Mouse (Mus musculus) hindbrain, embryonic 11.5 days (tissue): ENCODE measurements around the gene Tob2. TPM values are rescaled to one million over a fixed set of nuclear protein-coding genes. Genes with fewer than 3 reads are reported as not detected.

Source experiments
- ATAC-seq: fragments of 200-750 bp; cut with Nextera tagmentation; 2 replicates; pipeline ENCODE4 v1.8.0; 2017; ENCODE audit warnings: mild to moderate bottlenecking, moderate TSS enrichment, moderate library complexity; ENCODE audit not compliant: low FRiP score
- DNase-seq: peaks from one replicate; pipeline ENCODE4 v3.0.0-alpha.2; 2015; ENCODE audit warnings: low spot score
- H3K27ac ChIP-seq: fragments of 300-500 bp; sonication (generic); 2 replicates; pipeline ENCODE4 v1.5.1; 2014; ENCODE audit warnings: mild to moderate bottlenecking, low read depth, low read length
- H3K27me3 ChIP-seq: fragments of 300-500 bp; sonication (generic); 2 replicates; pipeline ENCODE4 v1.6.1; 2014; ENCODE audit warnings: mild to moderate bottlenecking, low read length, moderate library complexity, mixed read lengths; ENCODE audit not compliant: control insufficient read depth, insufficient read depth
- H3K36me3 ChIP-seq: fragments of 300-500 bp; sonication (generic); 2 replicates; pipeline ENCODE4 v1.6.1; 2014; ENCODE audit warnings: mild to moderate bottlenecking, low read length, moderate library complexity, mixed read lengths; ENCODE audit not compliant: control insufficient read depth, insufficient read depth
- H3K4me1 ChIP-seq: fragments of 300-500 bp; sonication (generic); replicated peaks from 2 replicates; pipeline ENCODE4 v1.6.1; 2014; ENCODE audit warnings: low read length, mixed read lengths; ENCODE audit not compliant: control insufficient read depth, insufficient read depth
- H3K4me2 ChIP-seq: fragments of 300-500 bp; sonication (generic); replicated peaks from 2 replicates; pipeline ENCODE4 v1.6.1; 2014; ENCODE audit warnings: mild to moderate bottlenecking, low read depth, low read length
- H3K4me3 ChIP-seq: fragments of 300-500 bp; sonication (generic); 2 replicates; pipeline ENCODE4 v1.5.1; 2014; ENCODE audit warnings: low read depth, low read length
- H3K9ac ChIP-seq: fragments of 300-500 bp; sonication (generic); 2 replicates; pipeline ENCODE4 v1.6.1; 2014; ENCODE audit warnings: low read depth, low read length
- H3K9me3 ChIP-seq: fragments of 300-500 bp; sonication (generic); 2 replicates; pipeline ENCODE4 v1.6.1; 2016; ENCODE audit warnings: low read length; ENCODE audit not compliant: control insufficient read depth
- WGBS: fragments of 180-500 bp; shearing (Covaris S2); extraction: QIAGEN DNeasy Blood & Tissue Kit; methylation state at CpG from one replicate; pipeline ENCODE4 v1.1.7; 2014; 5-methylcytosine and 5-hydroxymethylcytosine counted together
- polyA plus RNA-seq: library from polyadenylated mRNA; unstranded; fragments of >200 nt; fragmentation: Nextera tagmentation; extraction: Ambion mirVana; gene quantifications from 2 replicates; pipeline ENCODE4 v1.2.1, GENCODE M21; 2014

The Tob2 gene
- polyA plus RNA-seq, 1 experiment from 2014 or later = 12.5 TPM

- H3K9ac ChIP-seq = peak overlapping the region; percentile 40; the same call in 1 of the 2 replicates
- no peak overlapping the region for H3K27ac ChIP-seq
- H3K36me3 ChIP-seq = 0 out of 2 replicates have a peak, but pooled peaks cover 2% of the 10 kb centered on the region
- peak overlapping the region; percentile 45; the same call in 1 of the 2 replicates for H3K4me3 ChIP-seq
- no peaks in the 10 kb centered on the region for H3K27me3 ChIP-seq
- H3K9me3 ChIP-seq = no peaks in the 10 kb centered on the region
- peaks cover 9% of the 10 kb centered on the region for H3K4me1 ChIP-seq
- WGBS = 80% methylated on average over 7 of the region's 7 CpGs
- ATAC-seq (no peak), DNase-seq (no peak)
- peak overlapping the region; percentile 79; the same call in 1 of the 2 replicates for H3K4me2 ChIP-seq
Observed at GRCm38 (mm10) chr15:81812696-81813631, 45.6 kb downstream of the Tob2 start.

DNA sequence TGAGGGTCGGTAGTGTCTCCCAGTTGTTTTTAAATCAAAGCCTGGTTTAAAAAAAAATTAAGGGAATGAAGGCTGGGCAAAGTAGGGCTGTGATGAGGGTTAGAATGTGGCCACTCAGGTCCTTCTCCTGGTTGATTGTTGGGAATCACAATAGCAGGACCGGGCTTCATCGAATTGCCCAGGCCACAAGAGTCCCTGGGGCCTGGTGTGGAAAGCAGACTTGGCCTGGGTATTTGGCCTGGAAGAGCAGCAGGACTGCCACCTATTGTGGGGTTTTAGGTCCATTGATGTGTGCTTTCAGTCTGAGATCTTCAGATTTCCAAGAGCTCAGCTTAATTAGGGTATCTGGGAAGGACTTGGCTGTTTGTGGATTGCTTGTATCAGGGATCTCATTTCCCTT, 46.3 kb downstream of the Tob2 start:
- DNase-seq (no peak), ATAC-seq (no peak)
- 31% methylated on average over 3 of the region's 3 CpGs for WGBS
- no peaks in the 10 kb centered on the region for H3K27me3 ChIP-seq
- no peaks in the 10 kb centered on the region for H3K9me3 ChIP-seq
- peak overlapping the region; percentile 79 for H3K4me2 ChIP-seq
- peak overlapping the region; percentile 45 for H3K4me3 ChIP-seq
- H3K9ac ChIP-seq = peak overlapping the region; percentile 56
- no peak overlapping the region for H3K27ac ChIP-seq
- H3K36me3 ChIP-seq = 0 out of 2 replicates have a peak, but pooled peaks cover 2% of the 10 kb centered on the region
- peaks cover 9% of the 10 kb centered on the region for H3K4me1 ChIP-seq

DNA sequence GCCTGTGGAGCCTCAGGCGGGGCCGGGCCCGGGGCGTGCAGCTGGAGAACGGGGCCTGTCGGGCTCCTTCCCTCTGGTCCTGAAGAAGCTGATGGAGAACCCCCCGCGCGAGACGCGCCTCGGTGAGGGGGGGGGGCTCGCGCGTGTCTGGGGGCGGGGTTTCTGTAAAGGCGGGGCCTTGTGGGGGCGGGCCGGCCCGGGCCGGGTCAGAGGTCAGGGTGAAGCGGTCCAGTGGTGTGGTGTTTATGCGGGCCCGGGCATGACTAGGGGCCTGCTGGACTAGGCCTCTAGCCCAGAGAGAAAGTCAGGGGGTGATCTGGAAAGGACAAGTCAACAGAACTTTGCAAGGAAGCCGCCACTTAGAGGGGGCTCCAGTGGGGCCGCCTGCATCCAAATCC, 47.0 kb downstream of the Tob2 start:
- peak overlapping the region; percentile 79 for H3K4me2 ChIP-seq
- DNase-seq = no peak
- under 1% methylated on average over 15 of the region's 26 CpGs for WGBS

DNA sequence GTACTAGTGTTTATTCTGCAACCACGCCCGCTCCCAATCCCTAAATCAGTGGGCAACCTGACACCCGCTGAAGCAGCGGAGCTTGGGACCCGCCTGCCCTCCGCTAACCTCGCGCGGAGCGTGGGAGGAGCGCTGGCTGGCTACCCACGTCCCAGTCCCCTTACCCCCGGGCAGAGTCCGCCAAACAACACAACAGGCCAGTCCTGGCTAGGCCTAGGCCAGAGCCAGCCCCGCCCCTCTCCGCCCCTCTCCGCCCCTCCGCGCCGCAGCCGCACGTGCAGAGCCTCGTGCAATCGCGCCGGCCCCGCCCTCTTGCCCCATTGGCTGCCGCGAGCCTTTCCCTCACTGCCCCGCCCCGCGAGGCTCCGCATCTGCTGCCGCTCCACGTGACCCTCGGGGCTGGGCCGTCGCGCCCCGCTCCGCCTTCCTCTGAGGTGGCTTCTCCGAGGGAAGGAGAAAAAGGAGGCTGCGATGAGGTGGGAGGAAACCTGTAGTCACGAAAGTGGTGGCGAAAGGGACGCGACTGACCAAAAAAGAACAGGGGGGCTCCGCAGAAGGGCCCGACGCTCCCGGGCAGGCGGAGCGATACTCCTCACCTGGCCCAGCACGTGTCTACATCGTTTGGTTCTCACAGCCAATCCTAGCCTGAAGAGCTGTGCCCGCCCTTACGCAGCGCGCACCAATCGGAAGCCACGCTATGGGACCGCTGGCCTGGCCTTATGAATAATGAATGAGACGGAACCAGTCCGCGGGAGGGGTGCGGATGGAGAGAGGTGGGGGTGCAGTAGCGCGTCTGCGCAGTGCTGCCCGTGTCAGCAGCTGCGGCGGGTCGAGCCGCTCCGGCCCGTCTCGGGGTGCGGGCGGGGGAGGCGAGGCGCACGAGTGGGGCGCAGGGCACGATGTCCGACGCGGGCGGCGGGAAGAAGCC, 47.7 kb downstream of the Tob2 start:
- H3K4me2 ChIP-seq = peak overlapping the region; percentile 79
- peak overlapping the region; percentile 45 for H3K4me3 ChIP-seq
- H3K9me3 ChIP-seq = no peaks in the 10 kb centered on the region
- peaks cover 9% of the 10 kb centered on the region for H3K4me1 ChIP-seq
- DNase-seq (peak; percentile 99), ATAC-seq (peak; percentile 99)
- under 1% methylated on average over 78 of the region's 89 CpGs for WGBS
- H3K9ac ChIP-seq = peak overlapping the region; percentile 56
- H3K36me3 ChIP-seq = no peaks in the 10 kb centered on the region
- H3K27me3 ChIP-seq = no peaks in the 10 kb centered on the region
- H3K27ac ChIP-seq = peak overlapping the region; percentile 63

More for the DNA sequence above, 47.0 kb downstream of the Tob2 start:
- peaks cover 9% of the 10 kb centered on the region for H3K4me1 ChIP-seq
- H3K27ac ChIP-seq = peak overlapping the region; percentile 63
- ATAC-seq = peak; percentile 39
- H3K9ac ChIP-seq = peak overlapping the region; percentile 56
- H3K4me3 ChIP-seq = peak overlapping the region; percentile 45
- no peaks in the 10 kb centered on the region for H3K27me3 ChIP-seq
- H3K36me3 ChIP-seq = no peaks in the 10 kb centered on the region
- no peaks in the 10 kb centered on the region for H3K9me3 ChIP-seq

- WGBS = 2% methylated on average over 10 of the region's 10 CpGs
Observed at GRCm38 (mm10) chr15:81810150-81810549, 48.4 kb downstream of the Tob2 start.

GRCm38 (mm10) chr15:81809550-81809949, 49.0 kb downstream of the Tob2 start:
- WGBS = 55% methylated on average over 1 of the region's 1 CpGs
- Histone ChIP-seq H3K4me1 (peaks cover 9% of the 10 kb centered on the region), H3K9ac (no peak overlapping the region)

More at GRCm38 (mm10) chr15:81810150-81810549, 48.4 kb downstream of the Tob2 start:
- Histone ChIP-seq H3K9me3 (no peaks in the 10 kb centered on the region), H3K9ac (peak overlapping the region; percentile 32), H3K4me1 (peaks cover 9% of the 10 kb centered on the region), H3K4me3 (peak overlapping the region; percentile 45), H3K36me3 (no peaks in the 10 kb centered on the region), H3K4me2 (peak overlapping the region; percentile 65), H3K27me3 (no peaks in the 10 kb centered on the region), H3K27ac (peak overlapping the region; percentile 25; the same call in 1 of the 2 replicates)
- ATAC-seq (no peak), DNase-seq (peak; percentile 58)

GRCm38 (mm10) chr15:81808799-81809198, 49.8 kb downstream of the Tob2 start:
- H3K4me1 ChIP-seq = peaks cover 9% of the 10 kb centered on the region
- no peaks in the 10 kb centered on the region for H3K36me3 ChIP-seq
- no peak overlapping the region for H3K4me2 ChIP-seq
- DNase-seq = no peak
- 51% methylated on average over 2 of the region's 2 CpGs for WGBS
- H3K9ac ChIP-seq = no peak overlapping the region
- no peak overlapping the region for H3K4me3 ChIP-seq
- no peak for ATAC-seq
- H3K27me3 ChIP-seq = no peaks in the 10 kb centered on the region
- no peak overlapping the region for H3K27ac ChIP-seq
- no peaks in the 10 kb centered on the region for H3K9me3 ChIP-seq

More at GRCm38 (mm10) chr15:81809550-81809949, 49.0 kb downstream of the Tob2 start:
- Histone ChIP-seq H3K36me3 (no peaks in the 10 kb centered on the region), H3K4me3 (no peak overlapping the region), H3K9me3 (no peaks in the 10 kb centered on the region), H3K4me2 (no peak overlapping the region), H3K27me3 (no peaks in the 10 kb centered on the region), H3K27ac (no peak overlapping the region)
- DNase-seq (no peak), ATAC-seq (no peak)

- no peak for ATAC-seq
- H3K9me3 ChIP-seq = no peaks in the 10 kb centered on the region
- 82% methylated on average over 4 of the region's 4 CpGs for WGBS
- H3K36me3 ChIP-seq = no peaks in the 10 kb centered on the region
- no peaks in the 10 kb centered on the region for H3K27me3 ChIP-seq
- peaks cover 8% of the 10 kb centered on the region for H3K4me1 ChIP-seq
- H3K9ac ChIP-seq = no peak overlapping the region
- H3K27ac ChIP-seq = no peak overlapping the region
- no peak overlapping the region for H3K4me2 ChIP-seq
- no peak overlapping the region for H3K4me3 ChIP-seq
- no peak for DNase-seq
Observed at GRCm38 (mm10) chr15:81806621-81807404, 51.8 kb downstream of the Tob2 start.
